Mouse (Mus musculus) midbrain, embryonic 10.5 days (tissue): ENCODE measurements around the gene Ndufaf2. TPM values are rescaled to one million over a fixed set of nuclear protein-coding genes. Genes with fewer than 3 reads are reported as not detected.

Source experiments
- DNase-seq: peaks from one replicate; pipeline ENCODE4 v3.0.0-alpha.2; 2017; ENCODE audit warnings: low spot score
- H3K27ac ChIP-seq: fragments of 300-500 bp; sonication (generic); replicated peaks from 2 replicates; pipeline ENCODE4 v1.5.1; 2016; ENCODE audit warnings: mild to moderate bottlenecking
- H3K27me3 ChIP-seq: fragments of 300-500 bp; sonication (generic); 2 replicates; pipeline ENCODE4 v1.6.1; 2016; ENCODE audit warnings: low read depth, mild to moderate bottlenecking; ENCODE audit not compliant: poor library complexity, severe bottlenecking
- H3K36me3 ChIP-seq: fragments of 300-500 bp; sonication (generic); 2 replicates; pipeline ENCODE4 v1.6.1; 2016; ENCODE audit warnings: mild to moderate bottlenecking, moderate library complexity
- H3K4me1 ChIP-seq: fragments of 300-500 bp; sonication (generic); 2 replicates; pipeline ENCODE4 v1.6.1; 2016
- H3K4me3 ChIP-seq: fragments of 300-500 bp; sonication (generic); 2 replicates; pipeline ENCODE4 v1.5.1; 2016; ENCODE audit warnings: mild to moderate bottlenecking, moderate library complexity
- H3K9me3 ChIP-seq: fragments of 300-500 bp; sonication (generic); replicated peaks from 2 replicates; pipeline ENCODE4 v1.6.1; 2016; ENCODE audit warnings: mild to moderate bottlenecking
- WGBS: fragments of 180-500 bp; shearing (Covaris S2); methylation state at CpG from one replicate; pipeline ENCODE4 v1.1.7; 2016; 5-methylcytosine and 5-hydroxymethylcytosine counted together
- polyA plus RNA-seq: library from polyadenylated mRNA; unstranded; fragments of >200 nt; fragmentation: Nextera tagmentation; extraction: Ambion mirVana; gene quantifications from 2 replicates; pipeline ENCODE4 v1.2.1, GENCODE M21; 2016

Ndufaf2 gene
- polyA plus RNA-seq, 1 experiment from 2014 or later, result 88.9 TPM

GRCm38 (mm10) chr13:107963471-107963870, 195.0 kb downstream of the Ndufaf2 start:
- Histone ChIP-seq H3K9me3 (no peaks in the 10 kb centered on the region), H3K36me3 (no peaks in the 10 kb centered on the region), H3K27me3 (no peaks in the 10 kb centered on the region), H3K4me3 (no peak overlapping the region), H3K4me1 (peaks cover 26% of the 10 kb centered on the region), H3K27ac (0 out of 2 replicates have a peak overlapping the region, but pooled peaks have one; percentile 38)
- 50% methylated on average over 11 of the region's 11 CpGs for WGBS
- no peak for DNase-seq

- Histone ChIP-seq H3K4me1 (peaks cover 26% of the 10 kb centered on the region), H3K4me3 (no peak overlapping the region), H3K9me3 (no peaks in the 10 kb centered on the region), H3K36me3 (no peaks in the 10 kb centered on the region), H3K27ac (no peak overlapping the region), H3K27me3 (no peaks in the 10 kb centered on the region)
- no peak for DNase-seq
- WGBS, result 71% methylated on average over 4 of the region's 4 CpGs
Observed at GRCm38 (mm10) chr13:107962741-107963140, 195.7 kb downstream of the Ndufaf2 start.

- Histone ChIP-seq H3K4me1 (peaks cover 29% of the 10 kb centered on the region), H3K27ac (no peak overlapping the region), H3K4me3 (no peak overlapping the region), H3K9me3 (no peaks in the 10 kb centered on the region), H3K36me3 (no peaks in the 10 kb centered on the region), H3K27me3 (no peaks in the 10 kb centered on the region)
- no peak for DNase-seq
- WGBS, result 74% methylated on average over 4 of the region's 4 CpGs
Observed at GRCm38 (mm10) chr13:107961972-107962371, 196.5 kb downstream of the Ndufaf2 start.

GRCm38 (mm10) chr13:107961501-107961900, 196.9 kb downstream of the Ndufaf2 start:
- H3K4me1 ChIP-seq, result peaks cover 33% of the 10 kb centered on the region
- H3K9me3 ChIP-seq, result no peaks in the 10 kb centered on the region
- H3K4me3 ChIP-seq, result no peak overlapping the region
- no peaks in the 10 kb centered on the region for H3K36me3 ChIP-seq
- no peak for DNase-seq
- H3K27ac ChIP-seq, result no peak overlapping the region
- no peaks in the 10 kb centered on the region for H3K27me3 ChIP-seq
- 89% methylated on average over 4 of the region's 4 CpGs for WGBS

GRCm38 (mm10) chr13:107960549-107960948, 197.9 kb downstream of the Ndufaf2 start:
- 94% methylated on average over 5 of the region's 5 CpGs for WGBS
- no peaks in the 10 kb centered on the region for H3K9me3 ChIP-seq
- H3K4me1 ChIP-seq, result peaks cover 43% of the 10 kb centered on the region
- DNase-seq, result no peak
- H3K36me3 ChIP-seq, result no peaks in the 10 kb centered on the region
- no peaks in the 10 kb centered on the region for H3K27me3 ChIP-seq
- no peak overlapping the region for H3K4me3 ChIP-seq
- H3K27ac ChIP-seq, result no peak overlapping the region

GRCm38 (mm10) chr13:107959891-107960290, 198.5 kb downstream of the Ndufaf2 start:
- no peak for DNase-seq
- peaks cover 49% of the 10 kb centered on the region for H3K4me1 ChIP-seq
- H3K36me3 ChIP-seq, result no peaks in the 10 kb centered on the region
- no peaks in the 10 kb centered on the region for H3K27me3 ChIP-seq
- H3K4me3 ChIP-seq, result no peak overlapping the region
- 86% methylated on average over 4 of the region's 4 CpGs for WGBS
- H3K27ac ChIP-seq, result peak overlapping the region; percentile 9; the same call in 1 of the 2 replicates
- H3K9me3 ChIP-seq, result no peaks in the 10 kb centered on the region

GRCm38 (mm10) chr13:107956246-107956645, 202.2 kb downstream of the Ndufaf2 start:
- no peaks in the 10 kb centered on the region for H3K27me3 ChIP-seq
- peaks cover 40% of the 10 kb centered on the region for H3K4me1 ChIP-seq
- no peak overlapping the region for H3K4me3 ChIP-seq
- peak overlapping the region; percentile 93 for H3K27ac ChIP-seq
- no peaks in the 10 kb centered on the region for H3K36me3 ChIP-seq
- WGBS, result 7% methylated on average over 3 of the region's 3 CpGs
- no peak for DNase-seq
- H3K9me3 ChIP-seq, result no peaks in the 10 kb centered on the region

- Histone ChIP-seq H3K36me3 (no peaks in the 10 kb centered on the region), H3K4me3 (peak overlapping the region; percentile 41), H3K9me3 (no peaks in the 10 kb centered on the region), H3K4me1 (peaks cover 40% of the 10 kb centered on the region), H3K27ac (peak overlapping the region; percentile 93), H3K27me3 (no peaks in the 10 kb centered on the region)
- peak; percentile 92 for DNase-seq
- WGBS, result 3% methylated on average over 18 of the region's 18 CpGs
Observed at GRCm38 (mm10) chr13:107955327-107956110, 202.9 kb downstream of the Ndufaf2 start.

- no peaks in the 10 kb centered on the region for H3K9me3 ChIP-seq
- H3K27ac ChIP-seq, result peak overlapping the region; percentile 93
- peak; percentile 66 for DNase-seq
- no peaks in the 10 kb centered on the region for H3K36me3 ChIP-seq
- peak overlapping the region; percentile 41 for H3K4me3 ChIP-seq
- no peaks in the 10 kb centered on the region for H3K27me3 ChIP-seq
- WGBS, result 5% methylated on average over 16 of the region's 16 CpGs
- H3K4me1 ChIP-seq, result peaks cover 40% of the 10 kb centered on the region
Observed at GRCm38 (mm10) chr13:107954445-107955261, 203.8 kb downstream of the Ndufaf2 start.

- no peaks in the 10 kb centered on the region for H3K9me3 ChIP-seq
- 28% methylated on average over 9 of the region's 9 CpGs for WGBS
- H3K4me1 ChIP-seq, result peaks cover 40% of the 10 kb centered on the region
- peak overlapping the region; percentile 93 for H3K27ac ChIP-seq
- H3K27me3 ChIP-seq, result no peaks in the 10 kb centered on the region
- H3K4me3 ChIP-seq, result peak overlapping the region; percentile 41; the same call in 1 of the 2 replicates
- DNase-seq, result peak; percentile 34
- no peaks in the 10 kb centered on the region for H3K36me3 ChIP-seq
Observed at GRCm38 (mm10) chr13:107954100-107954444, 204.4 kb downstream of the Ndufaf2 start.
